Mouse (Mus musculus) monocyte, adult 2 months (primary cell): ENCODE results near the gene Gm37240.

ENCODE experiments used
- DNase-seq, 2 experiments: peaks; one replicate each; pipeline ENCODE4 v3.0.0; 2022; ENCODE audit warnings: low spot score in 2 of 2, low read depth in 1 of 2

Gm37240 gene

DNA sequence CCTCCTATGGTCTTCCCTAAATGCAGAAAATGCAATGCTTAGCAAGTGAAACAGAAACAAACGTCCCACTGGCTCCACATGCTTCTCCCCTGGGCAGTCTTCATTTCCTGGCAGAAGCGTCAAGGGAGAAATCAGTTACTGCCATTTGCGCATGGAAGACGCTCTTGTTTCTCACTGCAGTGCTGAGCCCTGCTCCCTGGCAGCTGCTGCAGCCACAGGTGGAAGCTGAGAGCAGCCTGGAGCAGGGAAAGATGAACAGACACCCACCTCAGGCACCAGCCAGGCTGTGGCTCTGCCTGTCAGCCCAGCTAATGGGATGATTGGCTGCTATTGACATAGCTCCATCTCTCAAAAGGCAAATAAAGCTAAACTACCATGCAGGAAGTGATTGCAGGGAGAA lies 578.6 kb downstream of the Gm37240 start:
- no peak for DNase-seq

DNA sequence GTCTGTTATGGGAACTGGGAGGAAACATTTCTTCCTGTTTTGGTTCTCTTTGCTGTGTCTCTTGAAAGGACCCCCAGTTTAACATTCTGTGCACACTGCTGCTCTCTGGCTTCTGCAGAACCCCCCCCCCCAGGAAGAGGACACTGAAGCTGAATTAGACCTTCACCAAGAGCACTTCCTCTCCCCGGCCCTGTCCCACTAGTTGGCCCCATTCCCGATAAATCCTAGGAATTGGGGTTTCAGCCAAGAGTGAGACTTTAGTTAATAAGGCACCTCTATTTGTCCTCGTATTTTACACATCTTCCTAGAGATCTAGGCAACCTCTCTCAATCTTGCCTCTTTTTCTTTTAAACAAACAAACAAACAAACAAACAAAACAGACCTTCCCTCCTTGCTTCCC lies 585.5 kb downstream of the Gm37240 start:
- DNase-seq, result no peak

DNA sequence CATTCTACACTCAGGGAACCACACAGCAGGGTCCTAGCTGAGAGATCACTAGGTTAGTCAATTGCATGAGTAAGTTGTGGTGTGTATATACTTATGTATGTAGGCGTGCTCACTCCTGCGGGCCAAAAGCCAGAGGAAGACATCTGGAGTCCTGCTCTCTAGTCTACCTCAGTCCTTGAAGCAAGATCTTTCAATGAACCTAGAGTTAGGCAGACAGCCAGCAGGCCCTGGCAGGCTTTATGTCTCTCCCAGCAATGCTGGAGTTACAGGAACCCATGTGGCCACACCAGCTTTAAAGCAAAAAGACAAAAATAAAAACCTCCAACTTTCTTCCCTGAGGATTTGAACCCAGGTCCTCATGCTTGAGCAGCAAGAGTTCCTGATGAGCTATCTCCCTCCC lies 586.0 kb downstream of the Gm37240 start:
- no peak for DNase-seq

DNA sequence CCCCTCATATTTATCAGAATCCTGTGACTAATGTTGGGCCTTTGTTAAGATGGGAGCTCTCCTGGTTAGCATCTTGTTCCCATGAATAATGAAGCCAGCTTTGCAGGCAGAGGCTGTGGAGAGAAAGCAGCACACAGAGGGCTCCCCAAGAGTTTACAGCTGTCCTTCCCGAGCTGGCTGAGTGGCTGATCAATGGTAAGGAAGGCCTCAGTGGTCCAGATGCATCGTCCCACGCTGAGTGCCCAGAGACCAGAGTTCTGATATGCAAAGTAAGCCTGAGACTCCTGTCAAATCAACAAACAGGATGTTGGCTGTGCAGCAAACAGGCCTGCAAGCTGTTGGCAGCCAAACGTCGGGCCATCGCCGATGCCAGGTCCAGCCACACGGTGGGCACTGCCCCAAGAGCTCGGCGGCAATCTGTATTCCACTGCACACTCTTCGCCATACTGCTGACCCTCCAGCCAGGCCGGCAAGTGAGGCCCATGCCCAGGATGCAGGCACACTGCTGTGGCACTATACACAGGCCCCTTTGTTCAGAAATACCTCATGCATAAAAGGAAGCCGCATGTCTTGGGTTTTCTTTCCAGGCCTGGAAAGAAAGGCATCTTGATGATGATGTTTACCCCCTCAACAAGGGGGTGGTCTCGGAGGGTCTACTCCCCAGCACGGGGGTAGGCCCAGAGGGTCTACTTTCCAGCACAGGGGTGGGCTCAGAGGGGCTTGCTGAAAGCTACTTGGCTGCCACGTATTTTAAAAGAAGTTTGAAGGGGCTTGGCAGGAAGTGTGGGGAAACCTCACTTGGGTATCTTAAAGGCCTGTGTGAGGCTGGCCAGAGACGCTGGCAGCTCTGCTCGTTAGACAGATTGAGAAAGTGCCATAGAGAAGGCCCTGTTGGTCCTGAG lies 587.4 kb downstream of the Gm37240 start:
- no peak for DNase-seq

DNA sequence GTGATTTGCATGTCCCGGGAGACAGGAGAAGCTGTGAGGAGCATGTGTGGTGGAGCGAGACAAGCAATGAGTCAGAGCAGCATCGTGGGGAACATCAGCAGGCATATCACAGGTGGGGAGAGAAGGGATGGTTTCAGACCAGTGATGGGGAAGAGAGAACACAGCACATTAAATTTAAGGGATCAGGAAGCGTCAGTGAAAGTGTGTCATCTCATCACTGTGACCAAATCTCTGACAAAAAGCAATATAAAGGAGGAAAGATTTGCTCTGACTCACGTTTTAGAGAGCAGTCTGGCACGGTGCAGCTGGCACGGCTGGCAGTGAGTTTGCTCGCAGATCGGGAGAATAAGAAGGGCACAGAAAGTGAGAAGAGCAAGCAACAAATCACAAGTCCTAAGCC lies 592.1 kb downstream of the Gm37240 start:
- DNase-seq, result no peak

DNA sequence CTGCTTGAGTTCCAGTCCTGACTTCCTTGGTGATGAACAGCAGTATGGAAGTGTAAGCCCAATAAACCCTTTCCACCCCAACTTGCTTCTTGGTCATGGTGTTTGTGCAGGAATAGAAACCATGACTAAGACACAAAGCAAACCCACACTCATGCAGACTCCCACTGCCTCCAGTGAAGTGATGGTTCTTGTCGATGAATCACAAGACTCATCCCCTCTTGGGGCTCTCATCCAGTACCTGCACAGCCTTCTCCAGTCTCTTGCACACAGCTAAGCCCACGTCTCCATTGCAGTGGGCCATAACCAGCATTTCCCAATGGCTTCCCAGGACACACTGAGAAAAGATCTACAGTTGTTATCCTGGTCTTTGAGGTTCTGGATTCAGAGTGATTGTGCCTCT lies 599.7 kb downstream of the Gm37240 start:
- DNase-seq, result no peak

DNA sequence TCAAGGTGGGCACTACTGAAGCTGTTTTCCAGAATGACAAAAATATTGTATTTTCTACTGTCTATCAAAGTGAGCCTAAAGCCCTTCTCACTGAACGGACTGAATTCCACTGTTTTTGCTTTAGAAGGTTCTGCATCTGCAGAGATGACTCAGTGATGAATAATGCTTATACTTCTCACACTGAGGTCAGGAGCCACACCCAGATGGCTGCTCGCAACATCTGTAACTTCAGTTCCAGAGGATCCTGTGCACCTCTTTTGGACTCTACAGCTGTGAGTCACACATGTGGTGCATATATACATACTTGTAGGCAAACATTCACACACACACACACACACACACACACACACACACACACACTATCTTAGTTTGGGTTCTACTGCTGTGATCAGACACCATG lies 602.8 kb downstream of the Gm37240 start:
- DNase-seq, result no peak

DNA sequence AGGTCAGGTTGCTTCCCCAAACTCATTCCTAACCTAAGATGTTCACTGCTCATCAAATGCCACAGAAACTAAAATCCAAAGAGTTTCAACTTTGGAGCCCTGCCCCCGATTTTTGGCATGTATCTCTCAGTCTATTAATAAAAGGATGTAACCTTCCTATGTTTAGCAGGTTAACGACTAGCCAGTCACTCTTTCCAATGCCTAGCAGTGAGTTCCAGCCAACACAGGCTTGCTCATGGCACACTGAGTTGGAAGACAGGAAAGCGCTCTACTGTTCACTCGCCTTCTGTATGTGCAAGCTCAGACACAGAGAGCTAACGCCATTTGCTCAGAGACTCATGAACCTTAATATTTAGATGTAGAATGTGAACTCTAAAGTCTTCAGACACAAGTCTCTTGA lies 604.5 kb downstream of the Gm37240 start:
- no peak for DNase-seq

DNA sequence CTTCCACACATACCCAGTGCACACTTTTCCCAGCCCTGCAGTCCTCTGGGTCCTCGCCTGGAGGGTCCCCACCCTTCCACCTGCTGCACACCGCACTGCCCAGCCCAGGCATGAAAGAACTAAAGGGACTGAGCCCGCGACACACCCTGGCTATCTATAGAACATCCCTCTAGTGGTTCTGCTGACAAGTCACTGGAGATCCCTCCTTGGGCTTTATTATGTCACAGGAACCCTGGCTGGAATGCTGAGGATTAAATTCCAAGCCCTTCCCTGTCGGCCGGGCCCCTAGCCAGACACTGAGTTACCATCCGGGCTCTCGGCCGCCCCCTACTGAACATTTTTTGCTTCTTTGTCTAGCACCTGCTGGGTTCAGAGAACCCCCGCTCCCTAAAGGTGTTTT lies 612.2 kb downstream of the Gm37240 start:
- DNase-seq, result no peak

DNA sequence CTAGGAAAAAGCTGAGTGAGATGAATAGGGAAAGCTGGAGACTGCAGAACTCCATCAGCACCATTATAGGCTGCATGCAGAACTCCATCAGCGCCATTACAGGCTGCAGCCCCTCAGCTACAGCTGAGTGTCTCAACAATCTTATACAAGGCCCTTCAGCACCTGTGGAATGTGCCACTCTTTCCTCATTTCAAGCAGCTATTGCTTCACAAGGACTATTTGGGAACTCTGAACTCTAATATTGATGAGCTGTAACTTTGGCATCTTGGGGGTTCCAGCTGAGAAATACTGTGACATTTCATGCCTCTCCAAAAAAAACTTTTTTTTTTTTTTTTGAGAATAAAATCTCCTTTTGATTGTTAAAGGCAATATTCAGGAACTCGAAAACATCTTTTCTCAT lies 615.8 kb downstream of the Gm37240 start:
- no peak for DNase-seq

DNA sequence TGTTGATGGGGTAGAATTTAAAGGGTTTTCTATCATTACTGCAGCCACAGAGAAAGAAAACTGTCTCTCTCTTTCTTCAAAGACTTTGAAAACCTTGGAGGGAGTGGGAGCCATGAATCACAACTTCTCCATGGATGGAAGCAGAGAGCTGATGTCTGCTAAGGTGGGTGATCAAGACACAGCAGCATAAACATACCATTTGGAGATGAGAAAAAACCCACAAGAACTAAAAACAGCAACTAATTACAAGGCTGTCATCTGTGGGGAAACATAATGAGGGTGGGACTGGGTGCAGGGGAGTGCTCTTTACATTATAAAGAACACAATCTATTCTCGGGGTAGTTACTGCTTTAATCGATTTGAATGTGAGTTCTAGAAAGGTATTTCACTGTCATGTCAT lies 622.4 kb downstream of the Gm37240 start:
- DNase-seq, result no peak

DNA sequence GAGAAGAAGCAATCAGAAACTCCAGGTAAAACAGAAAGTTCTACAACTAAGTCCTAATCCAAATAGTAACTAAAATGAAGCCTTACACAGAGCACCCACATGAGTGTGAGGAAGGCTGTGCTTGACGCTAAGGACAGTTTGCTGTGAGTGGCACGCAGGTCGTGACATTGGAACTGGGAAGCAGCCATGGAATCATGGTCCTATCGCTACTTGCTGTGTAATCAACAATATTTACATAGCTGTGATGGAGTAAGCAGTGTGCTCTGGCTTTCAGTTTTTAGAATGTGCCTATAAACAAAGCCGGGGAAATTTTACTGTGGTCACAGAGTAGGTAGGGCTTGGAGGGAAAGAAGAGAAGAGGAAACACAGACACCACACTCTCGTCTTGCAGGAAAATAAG lies 622.8 kb downstream of the Gm37240 start:
- no peak for DNase-seq

DNA sequence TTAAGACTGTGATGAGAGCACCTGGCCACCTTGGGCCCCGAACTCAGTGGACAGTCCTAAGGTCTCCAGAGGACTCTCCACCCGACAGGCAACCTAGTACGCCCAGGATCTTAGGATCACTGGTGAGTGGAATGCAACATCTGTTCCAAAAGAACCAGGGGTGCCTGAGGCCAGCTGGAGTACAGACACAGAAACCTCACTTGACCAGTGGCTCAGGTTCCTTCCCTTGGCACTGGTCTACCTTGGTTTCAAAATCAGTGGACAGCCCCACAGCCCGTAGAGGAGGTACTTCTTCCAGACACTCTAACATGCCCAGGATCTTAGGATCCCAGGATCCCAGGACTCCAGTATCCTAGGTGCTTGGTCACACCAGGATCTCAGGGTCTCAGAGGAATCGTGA lies 632.8 kb downstream of the Gm37240 start:
- no peak for DNase-seq

DNA sequence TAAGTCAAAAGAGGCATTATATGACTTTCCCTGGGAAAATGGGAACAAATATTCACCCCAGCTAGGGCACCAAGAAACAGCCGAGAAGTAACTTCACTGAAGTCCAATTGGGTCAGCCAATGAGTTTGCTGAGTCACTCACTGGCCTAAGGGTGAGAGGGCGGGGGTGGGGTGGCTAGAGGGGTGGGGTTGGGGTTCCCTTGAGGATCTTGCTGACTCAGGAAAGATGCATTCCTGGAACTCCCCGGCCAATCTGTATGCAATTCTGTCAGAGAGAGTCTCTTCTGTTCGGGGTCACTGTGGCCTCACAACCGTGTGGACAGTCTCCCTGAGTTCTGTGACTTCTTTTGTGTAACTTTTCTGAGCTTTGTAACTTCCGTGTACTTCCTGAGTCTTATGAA lies 635.7 kb downstream of the Gm37240 start:
- no peak for DNase-seq

DNA sequence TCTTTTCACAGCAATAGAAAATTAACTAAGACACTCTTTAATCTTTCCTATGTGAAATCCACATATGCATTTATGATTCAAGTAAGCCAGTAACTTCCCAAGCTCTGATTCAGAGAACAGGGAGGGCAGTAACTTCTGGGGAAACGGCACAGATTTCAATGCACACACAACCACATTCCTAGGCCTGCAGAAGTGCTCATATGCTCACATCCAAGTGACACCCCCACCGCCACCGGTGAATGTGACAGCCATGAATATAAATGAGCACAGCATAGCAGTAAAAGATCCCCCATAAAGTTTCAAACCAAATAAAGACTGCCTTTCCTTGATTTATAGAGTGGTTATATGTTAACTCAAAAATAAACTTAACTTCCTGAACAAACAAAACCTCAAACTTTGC lies 641.2 kb downstream of the Gm37240 start:
- no peak for DNase-seq

DNA sequence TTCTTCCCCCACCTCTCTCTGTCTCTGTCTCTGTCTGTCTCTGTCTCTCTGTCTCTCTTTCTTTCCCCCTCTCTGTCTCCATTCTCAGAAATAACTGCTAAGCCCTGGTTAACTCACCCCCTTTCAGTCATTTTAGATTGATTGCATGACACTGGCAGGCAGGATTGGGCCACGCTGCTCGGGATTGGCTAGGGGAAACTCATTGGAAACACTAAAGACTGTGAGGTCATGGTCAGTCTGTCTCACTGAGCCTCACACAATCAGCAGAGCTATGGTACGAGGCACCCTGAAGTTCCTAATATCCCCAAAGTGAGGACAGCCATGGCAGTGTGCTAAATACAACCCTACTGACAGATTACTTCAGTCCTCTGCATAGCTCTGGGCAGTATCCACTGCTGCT lies 650.8 kb downstream of the Gm37240 start:
- DNase-seq, result no peak

DNA sequence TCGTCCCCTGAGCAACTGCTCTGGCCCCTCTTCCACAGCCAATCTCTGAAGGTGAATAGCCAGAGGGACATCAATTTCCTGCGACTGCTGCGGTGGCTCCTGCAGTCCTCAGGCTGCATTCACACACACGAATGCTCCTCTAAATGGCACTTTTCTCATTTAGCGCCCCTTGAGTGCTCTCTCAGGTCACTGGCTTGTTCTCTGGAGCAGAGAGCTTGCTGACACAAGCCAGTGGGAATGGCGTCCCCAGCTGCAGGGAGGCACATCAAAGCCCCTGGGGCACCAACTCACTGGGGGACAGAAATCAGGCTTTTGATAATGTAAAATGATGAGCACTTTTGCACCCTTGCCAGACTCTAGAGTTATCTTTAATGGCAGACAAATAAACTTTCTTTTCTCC lies 654.5 kb downstream of the Gm37240 start:
- DNase-seq, result no peak

DNA sequence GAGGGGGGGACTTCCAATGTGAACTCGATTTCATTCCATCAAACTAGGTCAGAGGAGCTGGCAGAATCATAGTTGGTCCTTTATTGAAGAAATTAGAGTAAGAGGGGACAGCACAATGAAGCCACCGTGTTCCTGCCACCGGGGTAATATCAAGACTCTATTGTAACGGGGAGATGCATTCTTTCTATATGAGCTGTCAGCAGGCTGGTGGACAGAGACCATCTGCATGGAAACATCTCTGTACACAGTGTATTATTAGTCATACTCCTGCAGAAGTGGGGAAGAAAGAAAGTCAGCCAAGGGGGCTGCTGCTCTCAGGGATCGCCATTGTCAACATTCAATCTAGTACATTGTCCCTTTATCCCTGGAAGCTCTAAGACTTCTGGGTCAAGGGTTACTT lies 665.3 kb downstream of the Gm37240 start:
- DNase-seq, result no peak

DNA sequence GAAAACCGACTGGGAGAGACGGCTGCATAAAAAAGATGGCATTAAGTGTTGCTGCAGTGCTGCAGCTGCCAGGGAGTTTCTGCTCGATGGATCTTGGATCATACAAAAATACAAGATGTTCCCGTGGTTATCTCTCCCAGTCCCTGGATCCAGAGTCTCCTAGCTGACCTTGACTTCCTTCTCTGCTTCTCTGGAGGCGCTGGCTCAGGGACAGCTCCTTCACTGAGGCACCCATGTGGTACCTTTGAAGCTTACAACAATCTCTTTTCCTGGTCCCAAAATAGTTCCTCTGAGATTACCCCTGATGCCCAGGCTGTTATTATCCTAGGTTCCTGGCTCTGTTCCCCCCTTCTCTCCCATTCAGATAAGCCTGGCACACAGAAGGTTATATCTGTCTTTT lies 672.4 kb downstream of the Gm37240 start:
- no peak for DNase-seq

DNA sequence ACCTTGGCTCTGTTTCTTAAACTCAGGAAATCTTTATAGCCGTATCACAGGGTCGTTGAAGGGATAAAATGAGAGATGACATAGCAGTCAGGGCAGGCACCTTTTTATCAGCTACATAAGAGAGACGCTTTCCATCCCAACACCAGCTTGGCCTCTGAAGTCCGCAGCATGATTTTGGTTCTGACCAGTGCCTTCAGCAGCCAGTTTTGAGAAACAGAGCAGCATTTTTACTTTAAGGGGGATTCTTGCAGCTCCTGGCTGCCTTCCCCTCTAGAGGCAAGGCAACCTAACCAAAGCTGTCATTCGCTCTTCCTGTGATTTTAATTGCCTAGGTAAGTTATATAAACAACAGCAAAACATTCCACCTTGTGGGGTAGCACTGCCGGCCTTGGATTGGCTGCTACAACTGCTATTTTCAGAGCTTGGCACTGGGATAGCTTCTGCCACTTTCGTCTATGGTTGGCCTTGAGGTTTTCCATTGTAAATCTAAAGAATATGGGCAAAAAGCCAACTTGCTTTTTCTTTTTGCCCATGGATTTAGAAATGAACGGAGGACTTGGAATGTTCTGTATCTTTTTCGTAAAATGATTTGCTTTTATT lies 674.5 kb downstream of the Gm37240 start:
- DNase-seq, result no peak

DNA sequence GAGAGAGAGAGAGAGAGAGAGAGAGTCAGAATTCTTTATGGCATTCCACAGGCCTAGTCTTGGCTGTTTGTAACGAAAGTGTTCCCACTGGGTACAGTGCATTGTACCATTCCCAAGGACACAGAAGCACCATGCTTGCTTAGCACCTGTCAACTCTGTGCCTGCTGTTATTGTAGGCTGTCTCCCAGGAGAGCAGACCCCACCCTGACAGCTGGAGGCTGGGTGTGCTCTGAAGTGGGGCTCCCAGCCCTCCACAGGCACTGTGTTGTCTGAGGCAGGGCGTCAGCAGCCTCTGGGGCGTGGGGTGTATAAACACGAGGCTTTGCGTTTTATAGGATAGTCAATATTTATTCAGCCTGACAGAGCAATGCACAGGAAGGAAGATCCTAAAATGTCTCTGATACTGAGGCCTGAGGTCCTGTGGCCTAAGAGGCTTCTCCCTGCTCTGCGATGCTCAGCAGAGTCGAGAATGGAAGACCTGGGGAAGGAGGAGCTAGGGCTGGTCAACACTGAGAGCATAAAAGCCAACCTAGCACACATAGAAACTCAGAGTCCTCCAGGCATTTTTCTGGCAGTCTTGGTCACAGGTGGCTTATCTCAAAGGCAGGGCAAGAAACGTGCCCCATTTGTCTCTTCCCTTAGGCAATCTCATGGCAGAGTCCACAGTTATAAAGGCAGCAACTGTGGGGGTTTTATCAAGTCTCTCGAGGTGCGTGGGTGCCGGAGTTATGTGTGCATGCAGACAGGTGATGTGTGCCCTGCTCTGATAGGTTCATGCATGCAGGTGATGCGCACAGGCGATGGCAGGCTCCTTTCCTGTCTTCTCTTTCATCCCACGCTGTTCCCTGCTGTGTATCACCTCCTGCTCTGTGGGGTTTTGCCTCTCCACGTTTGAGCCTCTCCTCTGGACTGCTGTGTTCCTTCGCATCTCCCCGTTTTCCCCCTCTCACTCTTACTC lies 677.2 kb downstream of the Gm37240 start:
- DNase-seq, result no peak

DNA sequence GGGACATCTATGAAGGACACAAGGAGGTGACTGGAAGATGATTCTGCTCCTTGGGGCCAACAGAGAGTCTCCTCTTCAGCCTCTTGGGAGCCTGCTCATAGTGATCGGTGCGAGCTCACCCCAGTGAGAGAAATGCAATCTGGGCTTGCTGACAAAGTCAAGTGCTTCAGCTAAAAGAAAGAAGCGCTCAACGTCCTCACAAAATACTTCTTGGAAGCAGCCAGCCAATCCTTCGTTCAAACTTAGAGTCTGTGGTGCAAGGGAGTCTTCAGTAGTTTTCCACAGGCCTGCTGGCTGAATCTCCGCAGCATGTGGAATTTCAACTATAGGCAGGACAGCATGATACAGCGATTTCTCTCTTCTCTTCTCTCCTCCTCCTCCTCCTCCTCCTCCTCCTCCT lies 680.8 kb downstream of the Gm37240 start:
- no peak for DNase-seq
